Mouse (Mus musculus) C2C12 (cell line): ENCODE measurements around the gene Wdr64.

Source experiments
- CTCF ChIP-seq: IDR thresholded peaks from one replicate; pipeline ENCODE4 v1.5.1; 2011; ENCODE audit not compliant: control insufficient read depth, insufficient read depth, insufficient read length
- MYOD1 ChIP-seq: IDR thresholded peaks from one replicate; pipeline ENCODE4 v1.6.1; 2011; ENCODE audit warnings: low read depth; ENCODE audit not compliant: control insufficient read depth, insufficient read length
- MYOG ChIP-seq: IDR thresholded peaks from one replicate; pipeline ENCODE4 v1.6.1; 2011; ENCODE audit not compliant: control insufficient read depth, insufficient read length; ENCODE audit errors: extremely low read depth

GRCm38 (mm10) chr1:175707599-175707998 is 9.2 kb downstream of the Wdr64 start:
- TF ChIP-seq CTCF, result no peak
- TF ChIP-seq MYOD1, result no peak
- no peak for TF ChIP-seq MYOG
